ENCODE assay signal across 9 mouse cellular contexts in genomic region chr8:60891757-60892156, GRCm38 (mm10). TPM values are rescaled to one million over a fixed set of nuclear protein-coding genes. Genes with fewer than 3 reads are reported as not detected.
DNase-seq lines count a peak whose midpoint lies in the region; ATAC-seq lines count a peak whose summit lies in the region.
"Had no signal": no experiment of that assay in that cellular context is flagged by ENCODE, and none has a peak within 500 bp of the region (broad histone marks: within the 10 kb centered on the region; RNA-seq: fewer than 3 reads in every experiment).

No protein-coding gene starts in this region.

- H3K9me3 ChIP-seq in kidney, embryonic 15.5 days (replicated peaks): no peaks in the 10 kb centered on the region
- H3K9me3 ChIP-seq in limb, embryonic 10.5 days (replicated peaks): no peaks in the 10 kb centered on the region
- H3K9me3 ChIP-seq in midbrain, embryonic 15.5 days: no peaks in the 10 kb centered on the region

- H3K27ac ChIP-seq in kidney, embryonic 15.5 days: no peak overlapping the region
- no peak overlapping the region for H3K27ac ChIP-seq in limb, embryonic 10.5 days
- H3K27ac ChIP-seq in midbrain, embryonic 15.5 days: no peak overlapping the region

- no peak for ATAC-seq in kidney, embryonic 15.5 days (replicated peaks; ENCODE audit: low FRiP score)
- no peak for ATAC-seq in midbrain, embryonic 15.5 days (replicated peaks)
- no peak for ATAC-seq in activated CD4-positive, CD25-positive, alpha-beta regulatory T cell, adult 4 months

- peaks cover 23% of the 10 kb centered on the region for H3K4me1 ChIP-seq in kidney, embryonic 15.5 days
- H3K4me1 ChIP-seq in limb, embryonic 10.5 days: peaks cover 19% of the 10 kb centered on the region
- peaks cover 23% of the 10 kb centered on the region for H3K4me1 ChIP-seq in midbrain, embryonic 15.5 days

- peak overlapping the region; percentile 74; the same call in 1 of the 2 replicates for H3K4me2 ChIP-seq in kidney, embryonic 15.5 days
- peak overlapping the region; percentile 80; the same call in 1 of the 2 replicates for H3K4me2 ChIP-seq in midbrain, embryonic 15.5 days

- WGBS in kidney, embryonic 15.5 days: 90% methylated on average over 4 of the region's 4 CpGs
- WGBS in limb, embryonic 10.5 days: 95% methylated on average over 4 of the region's 4 CpGs
- WGBS in midbrain, embryonic 15.5 days: 92% methylated on average over 4 of the region's 4 CpGs

- no peak for DNase-seq in kidney, adult 8-10 months
- DNase-seq in c-Kit-positive CD71-positive TER-119-positive erythroid progenitor cells, embryonic 14.5 days (ENCODE audit: low spot score): peak; percentile 21
- DNase-seq in limb, embryonic 10.5 days (ENCODE audit: low spot score): no peak
- no peak for DNase-seq in cerebellum, postnatal 4 days (ENCODE audit: low spot score in 2 of 2)
- DNase-seq: adrenal gland, postnatal 25 days; cerebellum, postnatal 36 days had no signal

- no peaks in the 10 kb centered on the region for H3K27me3 ChIP-seq in kidney, embryonic 15.5 days
- H3K27me3 ChIP-seq in limb, embryonic 10.5 days (ENCODE audit: low read depth, poor library complexity, severe bottlenecking): no peaks in the 10 kb centered on the region
- no peaks in the 10 kb centered on the region for H3K27me3 ChIP-seq in midbrain, embryonic 15.5 days (replicated peaks)

- H3K9ac ChIP-seq in kidney, embryonic 15.5 days: no peak overlapping the region
- H3K9ac ChIP-seq in midbrain, embryonic 15.5 days: no peak overlapping the region

- H3K36me3 ChIP-seq in kidney, embryonic 15.5 days: peaks cover 18% of the 10 kb centered on the region; the same call in 1 of the 2 replicates
- H3K36me3 ChIP-seq in limb, embryonic 10.5 days: peaks cover 39% of the 10 kb centered on the region
- H3K36me3 ChIP-seq in midbrain, embryonic 15.5 days (replicated peaks): peaks cover 2% of the 10 kb centered on the region; the same call in 1 of the 2 replicates

- H3K4me3 ChIP-seq in kidney, embryonic 15.5 days (replicated peaks): 0 out of 2 replicates have a peak overlapping the region, but pooled peaks have one; percentile 2
- H3K4me3 ChIP-seq in limb, embryonic 10.5 days: peak overlapping the region; percentile 76; the same call in 1 of the 2 replicates
- no peak overlapping the region for H3K4me3 ChIP-seq in midbrain, embryonic 15.5 days

RNA-seq across cellular contexts. Expression of gene Hpf1, which starts 1.5 kb away (rescaled TPM):
- 107 and 113 TPM in 2 replicates for polyA plus RNA-seq in kidney, embryonic 15.5 days (2015; fragmentation: Nextera tagmentation; extraction: Ambion mirVana)
- polyA plus RNA-seq in limb, embryonic 10.5 days (2016; fragmentation: Nextera tagmentation; extraction: Ambion mirVana): 110 and 116 TPM in 2 replicates
- polyA plus RNA-seq in midbrain, embryonic 15.5 days (2015; fragmentation: Nextera tagmentation; extraction: Ambion mirVana): 88.1 and 88.6 TPM in 2 replicates
- 10 to 100 TPM; 55.4 to 56.7 TPM for polyA plus RNA-seq in activated CD4-positive, CD25-positive, alpha-beta regulatory T cell, adult 4 months (2017; shearing (Covaris generic))
